Mouse (Mus musculus) WW6 (cell line): Measurements from ENCODE around the gene Spns3.
A peak's percentile ranks its signal among the peaks of the same experiment; 100 is the strongest.

ENCODE experiments used
- DNase-seq: peaks from one replicate; pipeline ENCODE4 v3.0.0-alpha.2; 2013; ENCODE audit warnings: low read depth, low spot score

Spns3 gene

GRCm38 (mm10) chr11:72453105-72453953 lies 97.0 kb downstream of the Spns3 start:
- no peak for DNase-seq

- DNase-seq: no peak
Observed at GRCm38 (mm10) chr11:72452140-72452665, 98.1 kb downstream of the Spns3 start.

GRCm38 (mm10) chr11:72447475-72447874 lies 102.8 kb downstream of the Spns3 start:
- DNase-seq: no peak

- peak; percentile 81 for DNase-seq
Observed at GRCm38 (mm10) chr11:72446311-72447105, 103.8 kb downstream of the Spns3 start.
